Mouse (Mus musculus) B cell, adult 2 months (primary cell): ENCODE measurements around the gene Dpm3.
A peak's percentile ranks its signal among the peaks of the same experiment; 100 is the strongest.

Experiments used
- DNase-seq, 2 experiments: peaks; one replicate each; pipeline ENCODE4 v3.0.0; 2022

Dpm3 gene

DNA sequence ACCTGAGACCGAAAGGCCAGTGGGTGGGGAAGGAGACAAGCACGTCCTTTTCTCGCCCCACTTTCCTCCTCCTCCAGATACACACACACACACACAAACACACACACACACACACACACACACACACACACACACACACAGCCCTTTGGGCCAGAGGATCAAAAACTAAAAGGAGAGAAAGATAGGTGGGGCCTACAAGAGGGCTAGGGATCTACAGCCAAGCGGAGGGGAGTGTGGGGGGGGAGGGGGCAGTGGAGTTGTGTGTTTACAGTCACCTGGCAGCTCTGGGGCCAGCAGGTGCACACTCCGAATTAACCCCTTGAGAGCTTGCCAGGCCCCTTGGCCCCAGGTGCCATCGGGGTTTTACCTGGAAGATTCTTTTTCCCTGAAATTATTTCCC lies 26.5 kb upstream of the Dpm3 start:
- no peak for DNase-seq

DNA sequence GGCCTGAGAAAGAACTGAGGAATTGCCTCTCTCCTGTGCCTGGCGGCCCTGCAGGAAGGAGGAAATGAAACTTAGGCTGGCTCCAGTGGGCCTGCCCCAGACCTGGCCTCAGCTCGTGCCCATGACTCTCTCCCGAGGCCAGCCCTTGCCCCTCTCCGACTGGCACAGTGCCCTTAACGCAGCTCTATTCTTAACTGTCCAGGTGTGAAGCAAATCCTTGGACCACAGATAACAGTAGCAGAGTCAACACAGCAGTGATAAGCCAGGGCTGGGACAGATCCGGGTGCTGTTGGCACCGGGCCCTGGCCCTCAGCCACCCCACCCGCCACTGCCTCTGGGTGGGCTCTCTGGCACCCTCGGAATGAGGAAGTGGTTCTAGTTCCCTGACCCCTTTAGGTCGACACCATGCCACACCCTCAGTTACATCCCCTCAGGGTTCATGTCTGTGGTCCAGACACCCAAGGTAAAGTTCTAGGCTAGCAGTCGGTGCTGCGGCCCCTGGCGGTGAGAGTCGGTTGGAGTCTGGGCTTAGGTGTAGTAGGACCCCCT lies 25.5 kb upstream of the Dpm3 start:
- peak; percentile 60 to 63 for DNase-seq

GRCm38 (mm10) chr3:89236516-89236915 lies 22.6 kb upstream of the Dpm3 start:
- DNase-seq: no peak

DNA sequence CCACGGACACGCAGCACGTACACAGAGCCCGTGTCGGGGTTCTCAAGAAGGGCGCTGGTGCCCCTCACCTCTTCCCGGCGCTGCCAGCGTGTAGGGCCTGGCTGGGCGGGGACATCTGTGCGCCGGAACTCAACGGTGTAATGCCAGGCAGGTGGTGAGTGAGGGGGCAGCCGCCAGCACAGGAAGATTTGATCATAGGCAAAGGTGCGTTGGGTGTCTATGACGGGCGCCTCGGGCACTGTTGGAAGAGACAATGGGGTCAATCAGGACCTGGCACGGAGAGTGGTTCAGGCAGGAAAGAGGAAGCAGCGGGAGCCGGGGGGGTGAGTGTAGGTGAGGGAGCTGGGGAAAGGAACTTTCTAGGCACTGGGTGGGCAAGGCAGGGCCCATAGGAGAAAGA lies 21.5 kb upstream of the Dpm3 start:
- DNase-seq: no peak

DNA sequence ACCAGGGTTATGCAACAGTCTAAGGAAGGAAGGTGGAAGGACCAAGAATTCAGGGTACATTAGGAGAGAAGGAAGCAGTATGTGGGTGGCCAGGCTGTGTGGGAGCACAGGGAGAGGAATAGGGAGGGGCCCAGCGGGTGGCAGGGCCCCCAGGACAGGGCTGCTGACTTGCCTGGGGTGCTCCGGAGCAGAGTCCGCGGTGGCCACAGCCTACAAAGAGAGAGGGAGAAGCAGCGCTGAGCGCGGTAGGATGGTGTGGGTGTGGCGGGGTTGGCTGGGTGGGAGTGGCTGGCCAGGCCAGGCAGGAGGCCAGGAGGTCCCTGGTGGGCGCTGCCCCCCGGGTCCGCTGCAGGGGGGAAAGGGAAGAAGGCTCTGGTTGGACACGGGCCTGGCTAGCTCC lies 20.7 kb upstream of the Dpm3 start:
- DNase-seq: no peak

GRCm38 (mm10) chr3:89242331-89242895 lies 16.7 kb upstream of the Dpm3 start:
- peak; percentile 85 to 87 for DNase-seq

DNA sequence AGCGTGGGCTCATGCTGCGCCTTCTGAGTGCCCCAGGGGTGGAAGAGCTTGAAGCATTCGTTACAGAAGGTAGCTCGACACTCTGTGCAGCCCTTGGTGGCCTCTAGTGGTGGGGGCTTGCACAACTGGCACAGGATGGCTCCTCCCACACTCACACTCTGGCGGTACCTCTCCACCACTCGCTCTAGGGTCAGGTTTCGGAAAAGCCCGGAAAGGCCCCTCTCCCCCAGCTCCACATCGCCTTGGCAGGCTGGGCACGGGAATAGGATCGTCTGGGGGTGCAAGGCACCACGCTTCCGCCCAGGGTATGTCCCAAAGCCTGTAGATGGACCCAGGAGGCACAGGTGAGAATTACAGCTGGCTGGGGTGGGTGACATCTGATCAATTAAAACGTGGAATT lies 15.5 kb upstream of the Dpm3 start:
- peak; percentile 77 to 80 for DNase-seq

GRCm38 (mm10) chr3:89244158-89244981 lies 14.8 kb upstream of the Dpm3 start:
- peak; percentile 52 to 53 for DNase-seq

- peak; percentile 39 to 49 for DNase-seq
These were observed 14.0 kb upstream of the Dpm3 start for GRCm38 (mm10) chr3:89244982-89245687.

DNA sequence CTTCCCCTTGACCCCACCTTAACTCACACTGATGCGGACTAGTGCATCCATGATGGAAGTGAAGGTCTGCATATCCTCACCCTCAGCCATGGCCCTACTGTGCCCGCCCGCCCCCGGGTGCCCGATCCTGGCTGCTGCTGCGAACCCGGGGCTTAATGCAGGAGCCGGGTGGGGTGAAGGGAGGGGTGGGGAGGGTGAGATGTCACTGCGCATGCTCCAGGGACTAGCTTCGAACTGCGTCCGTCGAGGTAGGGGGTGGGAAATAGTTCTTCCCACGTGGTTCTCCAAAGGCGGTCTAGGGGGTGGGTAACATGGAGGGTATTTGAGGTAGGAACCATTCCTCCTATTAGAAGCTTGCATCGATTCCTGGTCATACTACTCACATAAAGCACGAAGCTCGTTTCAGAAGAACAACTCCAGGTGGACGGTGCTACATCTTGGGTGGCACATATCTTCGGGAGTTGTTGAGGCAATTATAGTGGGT lies 13.4 kb upstream of the Dpm3 start, which contains the start of gene Krtcap2:
TSS of gene Krtcap2 (plus strand) at position 279 of the 484 bp plus-strand sequence.
- DNase-seq: peak; percentile 39 to 41

- DNase-seq: peak; percentile 90 to 91
These were observed 12.7 kb upstream of the Dpm3 start, which contains the start of gene Trim46 for GRCm38 (mm10) chr3:89246261-89247100. TSS of gene Trim46 (minus strand) at chr3:89246309.

DNA sequence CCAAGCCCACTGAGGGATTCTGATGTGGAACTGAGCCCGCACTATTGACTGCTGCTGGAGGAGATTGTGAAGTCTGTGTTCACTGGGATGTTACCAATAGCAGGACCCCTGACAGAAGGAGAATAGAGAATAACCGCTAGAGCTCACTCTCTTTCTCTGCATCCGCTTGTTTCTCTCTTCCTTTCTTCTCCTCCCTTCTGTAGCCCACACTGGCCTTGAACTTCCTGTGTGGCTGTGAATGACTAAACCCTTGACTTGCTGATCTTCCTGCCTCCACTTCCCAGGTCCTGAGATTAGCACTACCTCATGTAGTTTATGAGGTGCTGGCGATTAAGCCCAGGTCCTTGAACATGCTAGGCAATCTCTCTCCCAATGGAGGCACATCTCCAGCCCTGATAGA lies 11.7 kb upstream of the Dpm3 start:
- DNase-seq: no peak

DNA sequence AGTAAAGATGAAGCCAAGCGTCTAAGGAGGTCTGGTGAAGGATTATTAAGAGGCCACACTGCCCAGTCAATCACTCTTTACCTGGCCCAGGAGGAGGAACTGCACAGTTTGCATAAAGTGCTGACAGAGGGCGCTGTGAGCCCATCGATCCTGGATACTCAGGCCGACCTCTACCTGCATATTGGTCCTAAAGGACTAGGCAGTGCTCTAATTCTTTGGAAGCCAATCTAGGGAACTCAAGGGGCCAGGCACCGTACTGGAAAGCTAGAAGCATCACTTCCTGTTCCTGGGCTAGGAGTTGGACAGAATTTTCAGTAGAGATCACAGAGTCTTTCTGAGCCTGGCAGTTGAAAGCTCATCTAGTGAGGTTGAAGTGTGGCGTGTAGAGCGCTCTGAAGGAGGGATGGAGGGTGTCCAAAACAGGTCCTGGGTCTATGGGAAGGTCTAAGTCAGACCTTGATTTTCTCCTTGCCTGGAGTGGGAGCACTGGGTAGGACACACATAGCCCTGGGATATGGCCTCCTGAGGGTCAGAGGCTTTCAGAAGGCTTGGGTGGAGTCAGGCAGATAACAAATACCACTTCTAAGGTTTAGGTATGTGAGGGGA lies 8.6 kb upstream of the Dpm3 start:
- peak; percentile 79 to 80 for DNase-seq

DNA sequence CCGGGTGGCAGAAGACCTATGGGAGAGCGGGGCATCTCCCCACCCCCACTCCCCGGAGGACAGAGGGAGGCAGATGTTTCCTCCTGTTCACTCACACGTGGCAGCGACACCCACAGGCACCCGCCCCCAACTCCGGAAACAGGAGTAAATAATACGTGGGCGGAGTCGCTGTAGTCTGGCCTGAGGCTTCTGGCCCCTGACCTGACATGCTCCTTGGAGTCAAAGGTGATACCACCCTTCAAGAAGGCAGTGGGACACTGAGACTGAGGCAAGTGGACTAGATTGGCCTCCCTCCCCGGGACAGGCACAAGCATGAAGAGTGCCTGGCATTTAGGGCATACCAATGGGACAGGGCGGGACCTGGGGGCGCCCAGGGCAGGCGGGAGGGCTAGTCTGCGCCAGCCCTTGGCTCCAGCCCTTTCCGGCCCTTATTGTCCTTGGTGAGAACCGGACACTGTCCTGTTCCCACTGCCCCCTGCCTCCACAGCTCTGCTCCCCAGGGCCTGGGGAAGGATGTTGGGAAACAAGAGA lies 7.7 kb upstream of the Dpm3 start:
- DNase-seq: peak; percentile 77 to 78

DNA sequence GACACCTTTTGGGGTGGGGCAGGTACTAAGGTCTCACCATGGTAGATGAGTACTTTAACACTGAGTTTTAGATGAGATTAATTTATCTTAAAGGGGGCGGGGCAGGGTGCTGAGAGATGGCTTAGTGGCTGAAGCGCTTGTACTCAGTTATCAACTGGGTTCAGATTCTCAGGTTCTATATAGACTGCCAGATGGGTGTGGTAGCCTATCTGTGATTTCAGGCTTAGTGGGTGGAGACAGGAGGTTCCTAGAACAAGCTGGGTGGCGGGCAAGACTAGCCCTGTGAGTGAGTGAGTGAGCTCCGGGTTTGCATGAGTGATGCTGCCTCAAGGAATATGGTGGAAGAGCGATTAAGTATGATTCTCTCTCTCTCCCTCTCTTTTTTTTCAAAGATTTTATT lies 4.2 kb upstream of the Dpm3 start:
- no peak for DNase-seq

DNA sequence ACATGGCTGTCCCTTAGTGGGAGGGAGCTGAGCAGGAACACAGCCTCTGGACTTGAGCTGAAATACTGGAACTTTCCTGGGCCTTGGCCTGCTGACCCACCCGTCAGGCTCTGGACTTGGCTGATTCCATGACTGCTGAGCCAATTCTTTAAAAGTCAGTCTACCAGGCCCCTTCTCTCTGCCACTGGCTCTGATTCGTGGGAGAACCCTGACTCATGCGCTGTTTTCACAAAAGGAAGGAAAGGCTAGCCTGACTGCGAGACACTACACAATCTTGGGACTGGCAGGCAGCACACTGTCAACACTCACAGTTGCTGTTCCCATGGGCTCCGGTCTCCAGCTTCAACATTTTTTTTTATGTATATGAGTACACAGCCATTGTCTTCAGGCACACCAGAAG lies 3.0 kb upstream of the Dpm3 start:
- DNase-seq: no peak

DNA sequence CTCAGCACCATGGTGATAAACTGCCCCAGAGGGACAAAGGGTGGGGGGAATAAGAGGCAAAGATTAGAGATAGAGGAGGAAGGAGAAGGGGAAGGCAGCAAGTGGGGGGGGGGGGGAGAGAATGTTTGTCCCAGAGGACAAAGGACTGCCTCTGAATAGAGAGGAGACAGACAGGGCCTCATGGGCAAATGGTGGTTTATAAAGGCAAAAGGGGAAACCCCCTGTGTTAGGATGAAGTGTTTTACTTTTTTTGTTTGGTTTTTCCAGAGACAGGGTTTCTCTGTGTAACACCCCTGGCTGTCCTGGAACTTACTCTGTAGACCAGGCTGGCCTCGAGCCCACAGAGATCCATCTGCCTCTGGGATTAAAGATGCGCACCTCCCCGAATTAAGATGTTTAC lies 1.1 kb downstream of the Dpm3 start:
- no peak for DNase-seq

DNA sequence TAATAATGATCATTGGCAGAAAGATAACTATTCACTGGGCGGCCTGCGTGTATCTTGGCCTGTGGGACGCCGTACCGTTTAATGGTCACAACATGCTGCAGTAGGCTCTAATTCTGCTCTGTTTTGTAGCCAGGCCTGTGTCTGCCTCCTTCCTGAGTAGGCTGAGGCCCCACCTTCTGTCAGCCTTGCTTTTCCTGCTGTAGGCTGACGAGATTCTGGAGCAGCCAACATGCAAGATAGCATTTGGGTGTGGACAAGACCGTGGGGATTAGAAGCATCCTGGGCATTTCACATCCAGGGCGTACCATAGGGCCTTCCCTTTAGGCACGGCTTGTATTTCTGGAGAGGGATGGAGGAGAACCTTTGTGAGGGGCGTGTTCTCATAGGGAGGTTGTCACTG lies 3.3 kb downstream of the Dpm3 start:
- DNase-seq: no peak

DNA sequence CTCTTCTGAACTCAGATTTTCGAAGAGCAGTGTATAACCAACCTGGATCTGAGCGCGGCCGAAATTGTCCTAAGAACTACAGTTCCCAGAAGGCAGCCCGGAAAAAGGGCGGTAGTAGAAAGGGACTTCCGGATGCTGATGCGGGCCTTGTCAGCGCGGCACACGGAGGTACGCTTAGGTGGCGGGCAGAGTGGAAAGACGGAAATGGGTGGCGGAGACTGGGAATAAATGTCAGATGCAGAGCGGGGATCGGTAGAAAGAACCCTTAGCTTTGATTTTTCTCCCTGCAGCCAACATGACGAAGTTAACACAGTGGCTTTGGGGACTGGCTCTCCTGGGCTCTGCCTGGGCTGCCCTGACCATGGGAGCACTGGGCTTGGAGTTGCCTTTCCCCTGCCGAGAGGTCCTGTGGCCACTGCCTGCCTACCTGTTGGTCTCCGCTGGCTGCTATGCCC lies 7.3 kb downstream of the Dpm3 start:
- DNase-seq: peak; percentile 76 to 78

GRCm38 (mm10) chr3:89268916-89269315 lies 9.8 kb downstream of the Dpm3 start:
- no peak for DNase-seq

- DNase-seq: peak; percentile 73 to 74
These were observed 11.0 kb downstream of the Dpm3 start, which contains the start of gene Slc50a1 for GRCm38 (mm10) chr3:89270051-89270755. TSS of gene Slc50a1 (minus strand) at chr3:89270570.
